Mouse (Mus musculus) intestine, embryonic 16.5 days (tissue): ENCODE results near the gene Pitx1. TPM values are rescaled to one million over a fixed set of nuclear protein-coding genes. Genes with fewer than 3 reads are reported as not detected.

ENCODE experiments used
- ATAC-seq: fragments of 200-750 bp; cut with Nextera tagmentation; 2 replicates; pipeline ENCODE4 v1.8.0; 2017; ENCODE audit warnings: moderate TSS enrichment, moderate library complexity
- H3K27ac ChIP-seq: fragments of 300-500 bp; sonication (generic); 2 replicates; pipeline ENCODE4 v1.5.1; 2014; ENCODE audit warnings: mild to moderate bottlenecking, low read length
- H3K27me3 ChIP-seq: fragments of 300-500 bp; sonication (generic); replicated peaks from 2 replicates; pipeline ENCODE4 v1.6.1; 2014; ENCODE audit warnings: low read length, control low read depth, mixed read lengths; ENCODE audit not compliant: control insufficient read depth, insufficient read depth
- H3K36me3 ChIP-seq: fragments of 300-500 bp; sonication (generic); 2 replicates; pipeline ENCODE4 v1.6.1; 2014; ENCODE audit warnings: low read length, control low read depth; ENCODE audit not compliant: control insufficient read depth, insufficient read depth
- H3K4me1 ChIP-seq: fragments of 300-500 bp; sonication (generic); 2 replicates; pipeline ENCODE4 v1.6.1; 2014; ENCODE audit warnings: low read length, control low read depth, mixed read lengths; ENCODE audit not compliant: control insufficient read depth, insufficient read depth
- H3K4me2 ChIP-seq: fragments of 300-500 bp; sonication (generic); 2 replicates; pipeline ENCODE4 v1.6.1; 2014; ENCODE audit warnings: low read depth, low read length, control low read depth
- H3K4me3 ChIP-seq: fragments of 300-500 bp; sonication (generic); 2 replicates; pipeline ENCODE4 v1.5.1; 2014; ENCODE audit warnings: mild to moderate bottlenecking, low read length
- H3K9ac ChIP-seq: fragments of 300-500 bp; sonication (generic); 2 replicates; pipeline ENCODE4 v1.6.1; 2014; ENCODE audit warnings: low read depth, low read length
- H3K9me3 ChIP-seq: fragments of 300-500 bp; sonication (generic); 2 replicates; pipeline ENCODE4 v1.6.1; 2016; ENCODE audit warnings: low read length, control low read depth; ENCODE audit not compliant: control insufficient read depth
- WGBS: fragments of 180-500 bp; shearing (Covaris S2); extraction: QIAGEN DNeasy Blood & Tissue Kit; methylation state at CpG from one replicate; pipeline ENCODE4 v1.1.7; 2014; 5-methylcytosine and 5-hydroxymethylcytosine counted together
- polyA plus RNA-seq: library from polyadenylated mRNA; unstranded; fragments of >200 nt; fragmentation: Nextera tagmentation; extraction: Ambion mirVana; gene quantifications from 2 replicates; pipeline ENCODE4 v1.2.1, GENCODE M21; 2015

Pitx1 gene
- polyA plus RNA-seq, 1 experiment from 2014 or later: 9.0 TPM

GRCm38 (mm10) chr13:55826796-55827678 lies 9.0 kb downstream of the Pitx1 start:
- Histone ChIP-seq H3K9me3 (no peaks in the 10 kb centered on the region), H3K4me2 (peak overlapping the region; percentile 64), H3K36me3 (peaks cover 3% of the 10 kb centered on the region; the same call in 1 of the 2 replicates), H3K4me1 (0 out of 2 replicates have a peak, but pooled peaks cover 8% of the 10 kb centered on the region), H3K4me3 (peak overlapping the region; percentile 49), H3K9ac (peak overlapping the region; percentile 70), H3K27me3 (peaks cover 56% of the 10 kb centered on the region), H3K27ac (peak overlapping the region; percentile 20; the same call in 1 of the 2 replicates)
- ATAC-seq: no peak; the same call in 1 of the 2 replicates
- 12% methylated on average over 13 of the region's 13 CpGs for WGBS

DNA sequence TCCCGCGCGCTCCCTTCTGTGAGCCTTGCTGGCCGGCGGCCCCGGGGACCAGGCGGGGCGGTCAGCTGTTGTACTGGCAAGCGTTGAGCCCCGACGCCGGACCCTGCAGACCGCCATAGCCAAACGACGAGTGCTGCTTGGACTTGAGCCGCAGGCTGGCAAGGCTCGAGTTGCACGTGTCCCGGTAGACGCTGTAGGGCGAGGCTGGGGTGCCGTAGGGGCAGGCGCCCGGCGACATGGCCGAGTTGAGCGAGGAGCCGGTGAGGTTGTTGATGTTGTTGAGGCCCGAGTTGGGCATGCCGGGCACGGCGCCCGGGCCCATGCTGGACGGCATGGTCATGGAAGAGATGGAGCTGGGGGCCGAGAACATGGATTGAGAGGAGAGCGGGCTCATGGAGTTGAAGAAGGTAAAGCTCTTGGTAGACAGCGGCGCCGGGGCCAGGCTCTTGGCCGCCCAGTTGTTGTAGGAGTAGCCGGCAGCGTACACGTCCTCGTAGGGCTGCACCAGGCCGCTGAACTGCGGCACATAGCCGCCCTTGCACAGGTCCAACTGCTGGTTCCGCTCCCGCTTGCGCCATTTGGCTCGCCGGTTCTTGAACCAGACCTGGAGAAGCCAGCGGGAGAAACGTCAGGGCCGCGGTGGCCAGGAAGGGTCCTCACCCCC lies 9.9 kb downstream of the Pitx1 start:
- Histone ChIP-seq H3K36me3 (peaks cover 3% of the 10 kb centered on the region; the same call in 1 of the 2 replicates), H3K4me2 (peak overlapping the region; percentile 37), H3K27ac (no peak overlapping the region), H3K9ac (peak overlapping the region; percentile 30), H3K9me3 (no peaks in the 10 kb centered on the region), H3K4me3 (peak overlapping the region; percentile 28), H3K4me1 (0 out of 2 replicates have a peak, but pooled peaks cover 4% of the 10 kb centered on the region), H3K27me3 (peaks cover 52% of the 10 kb centered on the region)
- ATAC-seq: no peak
- 8% methylated on average over 56 of the region's 56 CpGs for WGBS

DNA sequence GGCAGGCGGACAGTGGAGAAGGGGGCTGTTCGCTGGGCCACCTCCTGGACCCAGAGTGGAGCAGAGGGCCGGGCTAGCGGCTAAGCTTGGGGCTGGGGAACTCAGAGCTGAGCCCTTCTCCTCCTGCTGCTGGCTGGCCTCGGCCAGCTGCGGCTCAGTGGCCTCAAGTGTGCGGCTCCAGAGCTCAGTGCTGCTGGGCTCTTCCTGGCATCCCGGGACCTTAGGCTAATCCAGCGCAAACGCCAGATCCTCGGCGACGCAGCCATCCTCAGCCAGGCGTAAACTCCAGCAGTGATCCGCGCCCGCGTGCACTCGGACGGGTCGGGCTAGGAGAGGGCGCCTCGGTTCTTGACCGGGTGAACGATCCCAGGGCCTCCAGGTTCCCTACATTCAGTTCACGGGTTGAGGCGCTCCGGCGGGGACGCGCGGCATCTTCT lies 10.7 kb downstream of the Pitx1 start:
- 0 out of 2 replicates have a peak, but pooled peaks cover 4% of the 10 kb centered on the region for H3K4me1 ChIP-seq
- H3K27me3 ChIP-seq: peaks cover 46% of the 10 kb centered on the region
- peak overlapping the region; percentile 30; the same call in 1 of the 2 replicates for H3K9ac ChIP-seq
- ATAC-seq: no peak
- H3K4me2 ChIP-seq: peak overlapping the region; percentile 37
- peaks cover 3% of the 10 kb centered on the region; the same call in 1 of the 2 replicates for H3K36me3 ChIP-seq
- 13% methylated on average over 32 of the region's 32 CpGs for WGBS
- no peak overlapping the region for H3K27ac ChIP-seq
- H3K4me3 ChIP-seq: peak overlapping the region; percentile 15
- H3K9me3 ChIP-seq: no peaks in the 10 kb centered on the region

GRCm38 (mm10) chr13:55824151-55824945 lies 11.6 kb downstream of the Pitx1 start:
- no peak for ATAC-seq
- Histone ChIP-seq H3K9me3 (no peaks in the 10 kb centered on the region), H3K27ac (no peak overlapping the region), H3K4me3 (no peak overlapping the region), H3K4me2 (no peak overlapping the region), H3K4me1 (0 out of 2 replicates have a peak, but pooled peaks cover 4% of the 10 kb centered on the region), H3K27me3 (peaks cover 48% of the 10 kb centered on the region), H3K36me3 (peaks cover 3% of the 10 kb centered on the region; the same call in 1 of the 2 replicates), H3K9ac (no peak overlapping the region)
- WGBS: 24% methylated on average over 10 of the region's 10 CpGs

DNA sequence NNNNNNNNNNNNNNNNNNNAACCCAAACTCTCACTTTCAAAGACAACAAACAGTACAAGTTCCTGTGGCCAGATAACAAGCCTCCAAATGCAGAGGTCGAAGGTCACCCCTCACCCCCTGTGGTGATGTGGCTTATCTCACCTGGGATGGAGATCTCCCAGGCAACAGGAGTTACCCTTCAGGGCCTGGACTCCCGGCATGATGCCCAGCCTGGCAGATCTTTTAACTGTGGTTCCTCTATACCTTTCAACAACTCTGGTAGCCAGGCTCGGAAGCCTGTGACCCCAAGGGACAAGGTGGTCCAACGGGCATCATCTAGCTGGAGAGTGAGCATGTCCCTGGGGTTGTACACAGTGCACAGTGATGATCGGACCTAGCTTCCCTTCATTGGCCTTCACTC lies 13.5 kb downstream of the Pitx1 start:
- Histone ChIP-seq H3K36me3 (peaks cover 3% of the 10 kb centered on the region; the same call in 1 of the 2 replicates), H3K27me3 (peaks cover 38% of the 10 kb centered on the region), H3K9me3 (no peaks in the 10 kb centered on the region), H3K4me3 (no peak overlapping the region), H3K4me1 (0 out of 2 replicates have a peak, but pooled peaks cover 4% of the 10 kb centered on the region), H3K4me2 (no peak overlapping the region), H3K27ac (no peak overlapping the region), H3K9ac (no peak overlapping the region)
- WGBS: 65% methylated on average over 5 of the region's 5 CpGs
- no peak for ATAC-seq

DNA sequence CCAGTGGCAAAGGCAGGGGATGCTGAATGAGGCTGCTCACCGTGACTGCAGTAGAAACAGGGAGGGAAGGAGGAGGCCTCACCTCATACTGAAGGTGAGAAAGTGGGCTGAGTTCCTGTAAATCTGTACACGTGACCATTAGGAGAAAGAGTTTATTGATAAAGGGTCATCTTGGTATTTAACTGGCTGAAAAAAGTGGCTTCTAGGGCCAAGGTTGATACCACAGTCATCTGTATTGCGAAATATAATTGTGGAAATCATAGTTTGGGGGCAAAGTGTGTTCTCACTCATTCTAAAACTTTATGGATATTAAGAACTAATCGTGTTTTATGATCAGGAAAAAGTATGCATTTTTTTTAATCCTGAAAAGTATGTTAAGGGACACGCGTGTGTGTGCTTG lies 21.2 kb downstream of the Pitx1 start:
- H3K9ac ChIP-seq: no peak overlapping the region
- no peak overlapping the region for H3K4me2 ChIP-seq
- H3K36me3 ChIP-seq: no peaks in the 10 kb centered on the region
- no peaks in the 10 kb centered on the region; the same call in 1 of the 2 replicates for H3K27me3 ChIP-seq
- 71% methylated on average over 6 of the region's 6 CpGs for WGBS
- peak; percentile 52 for ATAC-seq
- no peak overlapping the region for H3K4me3 ChIP-seq
- peaks cover 4% of the 10 kb centered on the region for H3K4me1 ChIP-seq
- no peak overlapping the region for H3K27ac ChIP-seq
- no peaks in the 10 kb centered on the region for H3K9me3 ChIP-seq

DNA sequence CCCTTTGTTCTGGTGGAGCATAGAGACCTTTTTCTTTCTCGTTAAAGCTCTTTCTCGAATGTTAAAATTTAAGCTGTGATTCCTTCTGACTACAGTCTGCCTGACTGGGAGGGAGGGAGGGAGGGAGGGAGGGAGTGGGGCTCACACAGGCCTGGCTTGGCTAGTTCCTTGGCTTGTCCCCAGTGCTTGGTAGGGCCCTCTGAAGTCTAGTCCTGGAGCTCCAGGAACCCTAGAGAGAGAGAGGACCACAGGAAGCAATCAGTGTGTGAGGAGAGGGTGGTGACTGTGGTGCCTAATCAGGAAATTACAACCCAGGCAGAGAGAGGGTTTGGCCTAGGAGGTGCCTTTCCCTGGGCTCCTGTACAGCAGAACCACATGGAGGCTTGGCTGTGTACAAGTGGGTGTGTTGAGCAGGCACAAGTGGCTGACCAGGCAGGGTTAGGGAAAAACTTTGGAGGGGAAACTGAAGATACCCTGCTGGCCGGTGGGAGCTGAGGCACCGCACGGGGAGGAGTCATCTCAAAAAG lies 22.4 kb downstream of the Pitx1 start:
- H3K4me2 ChIP-seq: no peak overlapping the region
- H3K4me1 ChIP-seq: peaks cover 4% of the 10 kb centered on the region
- H3K36me3 ChIP-seq: no peaks in the 10 kb centered on the region
- H3K9me3 ChIP-seq: no peaks in the 10 kb centered on the region
- no peaks in the 10 kb centered on the region; the same call in 1 of the 2 replicates for H3K27me3 ChIP-seq
- 69% methylated on average over 5 of the region's 5 CpGs for WGBS
- H3K4me3 ChIP-seq: no peak overlapping the region
- H3K9ac ChIP-seq: no peak overlapping the region
- ATAC-seq: no peak
- no peak overlapping the region for H3K27ac ChIP-seq

DNA sequence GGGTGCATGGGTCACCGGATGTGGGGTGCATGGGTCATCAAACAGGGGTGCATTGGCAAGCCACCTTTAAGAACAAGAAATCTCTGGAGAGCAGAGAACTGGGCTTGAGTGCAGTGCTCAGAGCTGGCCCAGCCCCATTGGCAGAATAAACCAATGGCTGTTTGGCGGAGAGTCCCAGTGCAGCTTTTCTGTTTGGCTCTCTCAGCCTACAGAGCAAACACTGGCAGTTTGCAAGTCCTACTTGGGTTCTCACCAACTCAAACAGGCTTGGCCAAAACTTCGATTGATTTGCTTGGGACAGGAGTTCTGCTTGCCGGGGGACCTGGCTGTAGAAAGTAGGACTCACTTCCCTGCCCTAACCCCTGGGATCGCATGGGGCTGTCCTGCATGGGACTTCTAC lies 25.0 kb downstream of the Pitx1 start:
- H3K4me2 ChIP-seq: no peak overlapping the region
- ATAC-seq: no peak

More for the DNA sequence above, 25.0 kb downstream of the Pitx1 start:
- Histone ChIP-seq H3K4me3 (no peak overlapping the region), H3K9me3 (no peaks in the 10 kb centered on the region), H3K27me3 (no peaks in the 10 kb centered on the region; the same call in 1 of the 2 replicates), H3K9ac (no peak overlapping the region), H3K27ac (no peak overlapping the region), H3K4me1 (peaks cover 4% of the 10 kb centered on the region), H3K36me3 (no peaks in the 10 kb centered on the region)
- 59% methylated on average over 5 of the region's 5 CpGs for WGBS
